Mouse (Mus musculus) megakaryocyte-erythroid progenitor cell, adult 5-6 weeks (primary cell): ENCODE results near the gene Galnt18. TPM values are rescaled to one million over a fixed set of nuclear protein-coding genes. Genes with fewer than 3 reads are reported as not detected.

Experiments
- ATAC-seq: replicated peaks from 2 replicates; pipeline ENCODE4 v1.8.0; 2016; ENCODE audit warnings: mild to moderate bottlenecking, inconsistent platforms; ENCODE audit not compliant: severe bottlenecking, poor library complexity, low FRiP score, low TSS enrichment
- total RNA-seq, 2 experiments: library from RNA; stranded (forward) in 1 of 2; stranded (reverse) in 1 of 2; fragments of 200-1000, 215-1000 nt in 1 of 2; fragments of >200 nt in 1 of 2; fragmentation: Nextera tagmentation in 1 of 2; gene quantifications; 2 replicates each; pipeline ENCODE4 v1.2.3; 2014 to 2017

Galnt18 gene
- total RNA-seq, 2 experiments from 2014 or later: not detected

DNA sequence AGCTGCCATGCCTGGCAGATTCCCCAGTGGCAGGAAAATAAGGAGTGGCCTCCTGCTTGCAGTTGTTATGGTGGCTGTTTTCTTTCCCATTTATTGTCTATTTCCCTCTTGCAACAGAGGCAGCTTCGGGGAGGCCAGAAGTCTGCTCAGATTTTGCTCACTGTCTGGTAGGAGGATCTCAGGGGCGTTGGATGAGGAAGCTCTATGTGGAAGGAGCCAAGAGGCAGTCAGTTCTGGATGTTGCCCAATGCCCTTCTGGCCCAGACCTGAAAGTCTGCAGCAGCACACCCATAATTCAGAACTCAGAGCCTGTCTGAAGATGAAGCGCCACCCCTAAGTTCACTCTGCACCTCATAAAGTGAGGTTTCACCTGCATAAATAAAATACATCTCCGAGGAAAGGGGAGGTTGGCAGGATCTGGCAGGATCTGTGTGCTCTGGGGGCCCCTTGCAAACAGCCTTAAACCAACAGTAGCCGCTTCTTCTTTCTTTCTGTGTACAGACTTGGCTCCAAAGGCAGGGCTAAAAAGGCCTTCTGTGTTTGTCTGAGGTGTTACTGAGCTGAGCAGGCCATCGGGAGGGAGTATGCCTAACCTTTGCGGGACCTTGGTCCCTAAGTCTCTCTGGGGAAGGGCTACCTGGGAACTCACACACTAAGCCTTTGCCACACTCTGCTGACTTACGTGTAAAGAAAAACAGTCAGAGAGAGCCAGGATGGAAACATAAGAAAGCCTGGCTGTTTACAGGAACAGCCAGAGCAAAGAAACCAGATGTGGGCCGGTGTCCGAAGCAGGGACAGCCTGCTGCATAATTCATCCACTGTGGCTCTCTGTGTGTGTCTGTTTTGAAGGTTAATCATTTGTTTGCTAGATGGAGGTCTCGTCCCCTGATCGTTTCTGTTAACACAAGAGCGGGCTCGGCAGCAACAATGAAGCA, 116.4 kb downstream of the Galnt18 start:
- no peak for ATAC-seq

DNA sequence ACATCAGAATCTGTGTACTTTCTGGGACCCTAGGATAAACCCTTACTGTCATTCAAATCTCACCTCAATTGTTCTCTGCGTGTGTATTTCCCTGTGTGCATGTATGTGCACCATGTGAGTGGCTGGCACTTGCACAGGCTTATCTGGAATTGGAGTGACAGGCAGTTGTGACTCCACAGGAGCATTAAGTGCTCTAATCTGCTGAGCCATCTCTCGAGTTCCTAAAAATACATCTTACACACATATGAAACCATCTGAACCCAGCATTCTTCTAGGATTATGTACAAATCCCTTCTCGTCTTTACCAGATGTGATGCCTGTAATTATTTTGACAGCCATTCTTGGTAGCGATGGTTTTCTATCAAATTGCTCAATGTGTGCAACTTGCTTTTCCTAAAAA, 121.2 kb downstream of the Galnt18 start:
- no peak for ATAC-seq

DNA sequence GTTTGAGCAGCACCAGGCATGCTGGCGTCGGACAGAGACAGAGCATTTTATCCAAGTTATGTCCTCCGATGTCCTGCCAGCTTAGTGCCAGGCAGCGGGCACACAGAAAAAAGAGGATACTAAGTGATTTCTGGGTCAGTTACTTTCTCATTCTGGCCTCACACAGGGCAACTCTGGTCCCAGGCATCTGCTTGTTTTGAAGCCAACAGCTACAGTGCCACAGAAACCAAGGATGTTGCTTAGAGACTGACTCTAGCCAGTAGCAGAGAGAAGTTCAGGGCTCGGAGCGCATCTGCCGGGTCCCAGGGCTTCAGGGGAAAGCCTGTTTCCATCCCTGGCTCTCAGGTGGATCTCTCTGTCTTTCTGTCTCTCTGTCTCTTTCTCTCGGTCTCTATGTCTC, 124.8 kb downstream of the Galnt18 start:
- no peak for ATAC-seq

DNA sequence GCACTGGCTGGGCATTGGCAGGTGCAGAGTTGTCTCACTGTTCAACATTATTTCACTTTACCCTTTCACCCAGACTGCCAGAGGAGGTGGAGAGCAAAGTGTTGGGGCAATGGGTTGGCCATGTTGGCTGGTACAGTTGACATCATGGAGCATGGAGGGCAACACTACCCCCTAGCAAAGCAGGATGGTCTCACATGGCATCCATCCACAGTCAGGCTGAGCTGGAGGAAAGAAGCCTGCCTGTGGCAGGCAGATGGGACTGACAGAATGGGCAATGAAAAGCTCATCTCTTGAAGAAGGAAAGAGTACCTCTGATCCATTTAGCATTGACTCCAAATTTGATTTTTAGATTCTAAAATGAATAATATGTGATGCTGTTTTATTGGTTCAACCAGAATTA, 125.3 kb downstream of the Galnt18 start:
- ATAC-seq: no peak

DNA sequence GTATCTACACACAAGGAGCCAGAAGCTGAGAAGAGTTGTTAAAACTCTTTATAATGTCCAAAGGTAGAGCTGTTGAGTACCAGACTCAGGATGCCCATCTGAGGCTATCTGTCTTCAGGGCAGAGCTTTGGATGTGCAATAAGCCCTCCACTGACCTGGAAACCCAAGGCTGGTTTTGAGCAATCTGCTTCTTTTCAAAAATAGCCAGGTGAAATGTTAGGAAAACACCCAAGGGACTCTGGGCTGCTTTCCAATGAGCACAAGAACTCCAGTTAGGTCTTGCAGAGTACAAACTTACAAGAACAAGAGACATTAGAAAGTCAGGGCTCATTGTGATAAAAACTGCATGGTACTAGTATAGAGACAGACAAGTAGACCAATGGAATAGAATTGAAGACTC, 135.4 kb downstream of the Galnt18 start:
- ATAC-seq: no peak

DNA sequence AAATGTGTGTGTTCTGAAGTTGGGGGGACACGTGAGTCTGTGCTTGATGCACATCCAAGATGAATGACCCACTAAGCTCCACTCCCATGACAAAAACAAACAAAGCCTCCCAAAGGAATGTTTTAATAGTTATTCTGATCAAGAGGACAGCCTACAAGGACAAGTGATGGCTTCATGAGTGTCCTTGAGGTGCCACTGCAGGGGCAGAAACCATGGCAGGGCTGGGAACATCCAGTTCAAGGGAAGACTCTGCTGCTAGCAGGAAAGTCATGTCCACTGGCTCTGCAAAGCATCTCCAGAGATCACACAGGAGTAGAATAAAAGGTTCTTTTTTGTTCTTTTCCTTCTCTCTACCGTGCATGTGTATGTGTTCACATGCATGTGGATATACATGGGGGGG, 140.9 kb downstream of the Galnt18 start:
- ATAC-seq: no peak

DNA sequence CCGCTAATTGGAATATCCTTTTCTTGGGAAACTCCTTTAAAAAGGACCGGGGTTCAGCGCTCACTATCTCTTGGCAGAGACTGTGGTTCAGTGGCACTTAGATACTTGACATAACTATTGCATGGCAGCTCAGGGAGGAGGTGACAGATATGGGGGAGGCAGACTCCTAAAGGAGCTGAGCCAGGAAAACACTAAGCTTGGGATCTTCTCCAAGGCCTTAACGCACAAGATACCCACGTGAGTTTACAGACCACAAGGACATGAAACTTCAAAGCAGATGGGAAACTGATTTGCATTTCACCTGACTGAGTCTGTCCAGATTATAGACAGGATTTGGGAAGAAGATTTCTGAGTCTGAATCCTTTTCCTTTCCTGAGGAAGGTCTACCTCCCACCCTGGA, 141.3 kb downstream of the Galnt18 start:
- ATAC-seq: no peak

- ATAC-seq: no peak
Measured at GRCm38 (mm10) chr7:111637866-111638448, 141.8 kb downstream of the Galnt18 start.

DNA sequence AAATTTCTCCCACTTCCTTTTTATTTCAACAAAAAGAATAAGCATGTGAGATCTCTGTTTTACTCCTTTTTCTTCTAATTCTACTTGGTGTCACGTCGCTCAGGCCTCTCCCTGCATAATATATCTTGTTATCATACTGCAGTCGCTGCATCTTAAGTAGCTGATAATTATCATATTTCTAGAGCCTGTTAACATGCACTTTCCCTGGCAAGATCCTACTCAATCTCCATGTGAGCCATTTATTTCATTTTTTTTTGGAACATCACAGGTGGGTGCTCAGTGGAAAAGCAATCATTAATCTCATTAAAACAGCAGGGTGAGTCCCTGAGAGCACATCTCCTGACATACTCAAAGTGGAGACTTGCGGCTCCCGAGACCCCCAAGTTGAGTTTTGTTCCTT, 143.3 kb downstream of the Galnt18 start:
- no peak for ATAC-seq

- ATAC-seq: no peak
Measured at GRCm38 (mm10) chr7:111631265-111631664, 148.5 kb downstream of the Galnt18 start.

DNA sequence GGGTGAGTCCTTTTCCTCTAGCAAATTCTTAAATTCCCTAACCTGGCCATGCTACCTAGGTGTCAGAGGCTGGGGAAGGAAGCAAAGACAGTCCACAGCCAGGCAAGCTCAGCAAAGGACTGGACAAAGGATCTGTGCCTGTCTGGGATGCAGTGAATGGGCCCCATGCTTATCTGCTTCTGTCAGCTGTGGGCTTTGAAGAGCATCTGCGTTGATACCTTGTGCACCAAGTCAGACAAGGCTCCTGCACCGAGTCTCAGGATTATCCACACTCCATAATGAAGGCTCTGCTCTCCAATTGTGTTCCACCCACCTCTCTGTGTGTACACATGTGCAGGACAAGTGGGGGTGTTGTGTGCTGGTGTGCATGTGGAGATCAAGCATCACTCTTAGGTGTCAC, 153.5 kb downstream of the Galnt18 start:
- no peak for ATAC-seq

GRCm38 (mm10) chr7:111625736-111626135, 154.0 kb downstream of the Galnt18 start:
- no peak for ATAC-seq

- no peak for ATAC-seq
Measured at GRCm38 (mm10) chr7:111616231-111616937, 163.4 kb downstream of the Galnt18 start.

DNA sequence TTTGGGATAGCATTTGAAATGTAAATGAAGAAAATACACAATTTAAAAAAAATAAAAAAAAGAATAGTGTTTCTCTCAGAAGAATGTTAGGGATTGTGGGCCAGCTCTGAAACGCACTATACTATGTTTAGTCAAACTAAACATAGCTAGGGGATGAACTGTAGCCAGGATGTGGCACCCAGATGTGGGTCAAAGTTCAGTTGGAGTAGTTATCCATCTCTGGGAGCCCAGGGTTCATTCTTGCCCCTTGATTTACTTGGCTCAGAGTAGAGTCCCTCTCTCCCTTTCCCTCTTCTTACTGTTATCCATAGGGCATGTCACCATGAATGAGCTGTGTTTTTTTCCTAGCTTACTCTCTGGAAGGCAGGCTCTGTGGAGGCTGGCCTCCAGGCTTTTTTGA, 165.3 kb downstream of the Galnt18 start:
- ATAC-seq: no peak

DNA sequence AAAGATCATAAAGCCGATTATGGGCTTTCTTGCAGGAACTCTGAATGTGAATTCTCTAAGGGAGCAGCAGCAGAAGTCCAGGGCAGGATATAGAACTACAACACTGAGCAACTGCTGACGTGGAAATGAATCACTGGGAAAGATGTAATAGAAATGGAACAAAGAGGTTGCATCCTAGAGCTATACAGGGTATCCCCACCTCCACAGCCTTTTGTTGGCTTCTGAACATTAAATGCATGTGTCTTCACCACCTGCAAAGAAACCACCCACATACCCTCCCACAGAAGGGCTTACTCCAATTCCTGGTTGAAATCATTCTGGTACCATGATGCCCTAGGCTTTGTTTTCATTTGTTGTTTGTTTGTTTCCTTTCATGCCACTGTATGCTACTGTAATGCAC, 172.3 kb downstream of the Galnt18 start:
- no peak for ATAC-seq

DNA sequence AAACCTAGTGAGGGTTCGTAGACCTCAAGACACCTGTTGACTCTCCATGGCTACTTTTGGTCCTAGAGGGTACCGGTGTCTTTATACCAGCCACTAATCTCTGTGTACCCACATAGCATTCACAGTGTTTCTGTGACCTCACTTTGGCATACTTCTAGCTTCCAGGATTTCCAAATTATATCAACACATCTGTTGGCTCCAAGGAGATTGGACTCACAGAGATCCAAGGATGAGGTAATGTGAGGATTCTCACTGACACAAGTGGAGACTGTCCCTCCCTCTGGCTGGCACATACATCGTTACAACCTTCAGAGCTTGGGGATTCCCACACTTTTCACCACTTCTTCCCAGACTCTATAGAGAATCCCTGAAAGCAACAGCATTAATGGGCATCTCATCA, 173.7 kb downstream of the Galnt18 start:
- ATAC-seq: no peak

DNA sequence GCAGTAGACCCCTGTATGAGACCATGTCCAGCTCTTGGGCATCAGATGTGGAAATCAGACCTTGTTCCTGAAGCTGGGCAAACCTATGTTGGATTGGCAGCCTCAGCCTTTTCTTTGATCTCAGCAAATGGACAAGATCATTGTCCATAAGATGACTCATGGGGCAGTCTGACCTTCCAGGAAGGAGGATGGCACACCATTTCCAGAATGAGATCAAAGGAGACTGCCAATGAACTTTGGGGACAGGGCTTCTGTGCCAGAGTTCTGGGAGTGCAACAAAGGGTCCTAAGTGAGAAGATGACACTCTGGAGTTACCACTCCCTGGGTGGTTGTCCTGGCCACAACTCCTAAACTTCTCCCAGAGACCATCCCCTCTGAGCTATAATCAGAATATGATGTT, 174.1 kb downstream of the Galnt18 start:
- ATAC-seq: no peak

DNA sequence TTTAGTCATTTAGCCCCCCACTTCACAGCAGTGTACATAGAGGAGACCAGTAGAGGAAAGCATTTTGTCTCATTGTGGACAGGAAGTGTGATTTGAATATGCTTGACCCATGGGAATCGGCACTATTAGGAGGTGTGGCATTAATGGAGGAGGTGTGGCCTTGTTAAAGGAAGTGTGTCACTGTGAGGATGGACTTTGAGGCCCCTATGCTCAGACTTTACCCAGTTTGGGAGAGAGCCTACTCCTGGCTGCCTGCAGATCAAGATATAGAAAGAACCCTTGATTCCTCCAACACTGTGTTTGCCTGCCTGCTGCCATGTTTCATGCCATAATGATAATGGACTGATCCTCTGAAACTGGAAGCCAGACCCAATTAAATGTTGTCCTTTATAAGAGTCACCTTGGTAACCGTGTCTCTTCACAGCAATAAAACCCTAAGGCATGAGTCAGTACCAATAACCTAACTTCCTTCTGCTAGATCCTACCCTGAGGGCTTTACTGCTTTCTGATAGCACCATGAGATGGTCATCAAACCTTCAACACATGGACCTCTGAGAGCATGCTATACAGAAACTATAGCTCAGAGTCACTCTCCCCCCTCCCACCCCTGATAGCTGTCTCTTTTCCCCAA, 175.1 kb downstream of the Galnt18 start:
- no peak for ATAC-seq

- no peak for ATAC-seq
Measured at GRCm38 (mm10) chr7:111603186-111603585, 176.6 kb downstream of the Galnt18 start.
